Mouse (Mus musculus) testis, adult 2 months (tissue): Measurements from ENCODE around the gene Mblac2.

Experiments
- CTCF ChIP-seq: fragments of 200-500 bp; IDR thresholded peaks from 2 replicates; pipeline ENCODE4 v1.5.1; 2012; ENCODE audit warnings: low read depth, mild to moderate bottlenecking, inconsistent platforms, low read length, moderate library complexity; ENCODE audit not compliant: control insufficient read depth, insufficient read depth, insufficient replicate concordance
- POLR2A ChIP-seq: fragments of 200-500 bp; IDR thresholded peaks from 2 replicates; pipeline ENCODE4 v1.6.1; 2012; ENCODE audit warnings: low read depth, mild to moderate bottlenecking, inconsistent platforms, low read length, moderate library complexity; ENCODE audit not compliant: control insufficient read depth

- no peak for TF ChIP-seq POLR2A
- no peak for TF ChIP-seq CTCF
Measured at GRCm38 (mm10) chr13:81744092-81744396, 32.9 kb downstream of the Mblac2 start.
